Mouse (Mus musculus): Measurements from ENCODE around the gene Prokr1. TPM values are rescaled to one million over a fixed set of nuclear protein-coding genes. Genes with fewer than 3 reads are reported as not detected.
"Not testable (repeated sequence)": the region's sequence is repeated elsewhere in the genome, so short reads cannot be mapped to it uniquely, and the experiment has no call there.

The Prokr1 gene
- polyA plus RNA-seq, 1 experiment from 2014 or later, result 6.6 TPM

- no peak overlapping the region for H3K4me2 ChIP-seq
- H3K27ac ChIP-seq, result no peak overlapping the region
- no peaks in the 10 kb centered on the region for H3K36me3 ChIP-seq (replicated peaks)
- no peak overlapping the region for H3K4me3 ChIP-seq (replicated peaks)
- peaks cover 32% of the 10 kb centered on the region for H3K4me1 ChIP-seq
- H3K27me3 ChIP-seq, result peaks cover 14% of the 10 kb centered on the region
- WGBS, result 80% methylated on average over 6 of the region's 6 CpGs
- no peaks in the 10 kb centered on the region for H3K9me3 ChIP-seq
- no peak for ATAC-seq (ENCODE audit: low FRiP score)
- no peak overlapping the region for H3K9ac ChIP-seq
Observed at GRCm38 (mm10) chr6:87594188-87594587, 3.6 kb upstream of the Prokr1 start.

GRCm38 (mm10) chr6:87589718-87590393 is 687 bp downstream of the Prokr1 start:
- H3K27ac ChIP-seq, result no peak overlapping the region
- peaks cover 37% of the 10 kb centered on the region for H3K4me1 ChIP-seq
- no peaks in the 10 kb centered on the region for H3K9me3 ChIP-seq
- WGBS, result 12% methylated on average over 12 of the region's 12 CpGs
- H3K9ac ChIP-seq, result peak overlapping the region; percentile 54
- H3K27me3 ChIP-seq, result peaks cover 25% of the 10 kb centered on the region
- no peaks in the 10 kb centered on the region for H3K36me3 ChIP-seq (replicated peaks)
- ATAC-seq (ENCODE audit: low FRiP score), result peak; percentile 59
- peak overlapping the region; percentile 68 for H3K4me2 ChIP-seq
- peak overlapping the region; percentile 54 for H3K4me3 ChIP-seq (replicated peaks)

- ATAC-seq (ENCODE audit: low FRiP score), result no peak
- Histone ChIP-seq H3K27me3 (peaks cover 10% of the 10 kb centered on the region; the same call in 1 of the 2 replicates), H3K4me2 (no peak overlapping the region), H3K4me3 (replicated peaks) (no peak overlapping the region), H3K9me3 (no peaks in the 10 kb centered on the region), H3K9ac (no peak overlapping the region), H3K4me1 (peaks cover 19% of the 10 kb centered on the region), H3K36me3 (replicated peaks) (peaks cover 13% of the 10 kb centered on the region), H3K27ac (no peak overlapping the region)
- WGBS, result 82% methylated on average over 7 of the region's 7 CpGs
Observed at GRCm38 (mm10) chr6:87583991-87584390, 6.6 kb downstream of the Prokr1 start.

- ATAC-seq (ENCODE audit: low FRiP score), result no peak
- 73% methylated on average over 1 of the region's 1 CpGs for WGBS
- Histone ChIP-seq H3K9me3 (no peaks in the 10 kb centered on the region), H3K27me3 (peaks cover 2% of the 10 kb centered on the region; the same call in 1 of the 2 replicates), H3K4me3 (replicated peaks) (no peak overlapping the region), H3K9ac (no peak overlapping the region), H3K4me1 (peaks cover 19% of the 10 kb centered on the region), H3K36me3 (replicated peaks) (peaks cover 13% of the 10 kb centered on the region), H3K4me2 (no peak overlapping the region), H3K27ac (no peak overlapping the region)
Observed at GRCm38 (mm10) chr6:87583183-87583611, 7.3 kb downstream of the Prokr1 start.

- Histone ChIP-seq H3K27me3 (no peaks in the 10 kb centered on the region), H3K9ac (no peak overlapping the region), H3K4me3 (replicated peaks) (no peak overlapping the region), H3K27ac (no peak overlapping the region), H3K36me3 (replicated peaks) (peaks cover 13% of the 10 kb centered on the region), H3K4me1 (peaks cover 12% of the 10 kb centered on the region), H3K4me2 (no peak overlapping the region), H3K9me3 (no peaks in the 10 kb centered on the region)
- ATAC-seq (ENCODE audit: low FRiP score), result no peak
- 77% methylated on average over 6 of the region's 6 CpGs for WGBS
Observed at GRCm38 (mm10) chr6:87582456-87582855, 8.1 kb downstream of the Prokr1 start.

- H3K4me2 ChIP-seq, result no peak overlapping the region
- H3K9ac ChIP-seq, result no peak overlapping the region
- WGBS, result 93% methylated on average over 18 of the region's 18 CpGs
- H3K9me3 ChIP-seq, result no peaks in the 10 kb centered on the region
- H3K27ac ChIP-seq, result no peak overlapping the region
- peaks cover 13% of the 10 kb centered on the region for H3K36me3 ChIP-seq (replicated peaks)
- H3K27me3 ChIP-seq, result no peaks in the 10 kb centered on the region
- ATAC-seq (ENCODE audit: low FRiP score), result no peak
- H3K4me3 ChIP-seq (replicated peaks), result no peak overlapping the region
- H3K4me1 ChIP-seq, result peaks cover 7% of the 10 kb centered on the region
Observed at GRCm38 (mm10) chr6:87581581-87581980, 9.0 kb downstream of the Prokr1 start.

- Histone ChIP-seq H3K9me3 (no peaks in the 10 kb centered on the region), H3K4me2 (no peak overlapping the region), H3K27ac (no peak overlapping the region), H3K36me3 (replicated peaks) (peaks cover 13% of the 10 kb centered on the region), H3K27me3 (no peaks in the 10 kb centered on the region), H3K9ac (no peak overlapping the region), H3K4me3 (replicated peaks) (no peak overlapping the region), H3K4me1 (peaks cover 9% of the 10 kb centered on the region)
- 88% methylated on average over 15 of the region's 15 CpGs for WGBS
- ATAC-seq (ENCODE audit: low FRiP score), result no peak
Observed at GRCm38 (mm10) chr6:87581071-87581470, 9.5 kb downstream of the Prokr1 start.

- Histone ChIP-seq H3K27ac (no peak overlapping the region), H3K4me2 (no peak overlapping the region), H3K36me3 (replicated peaks) (peaks cover 13% of the 10 kb centered on the region), H3K9ac (no peak overlapping the region), H3K9me3 (no peaks in the 10 kb centered on the region), H3K4me1 (peaks cover 5% of the 10 kb centered on the region; the same call in 1 of the 2 replicates), H3K4me3 (replicated peaks) (no peak overlapping the region), H3K27me3 (no peaks in the 10 kb centered on the region)
- no peak for ATAC-seq (ENCODE audit: low FRiP score)
- 47% methylated on average over 9 of the region's 9 CpGs for WGBS
Observed at GRCm38 (mm10) chr6:87578247-87578646, 12.3 kb downstream of the Prokr1 start.

- H3K4me2 ChIP-seq, result no peak overlapping the region
- ATAC-seq (ENCODE audit: low FRiP score), result no peak
- H3K27me3 ChIP-seq, result no peaks in the 10 kb centered on the region
- H3K4me1 ChIP-seq, result peaks cover 5% of the 10 kb centered on the region; the same call in 1 of the 2 replicates
- H3K4me3 ChIP-seq (replicated peaks), result no peak overlapping the region
- H3K9ac ChIP-seq, result no peak overlapping the region
- WGBS, result 59% methylated on average over 4 of the region's 4 CpGs
- no peak overlapping the region for H3K27ac ChIP-seq
- H3K36me3 ChIP-seq (replicated peaks), result peaks cover 13% of the 10 kb centered on the region
- H3K9me3 ChIP-seq, result no peaks in the 10 kb centered on the region
Observed at GRCm38 (mm10) chr6:87576648-87577330, 13.8 kb downstream of the Prokr1 start.

GRCm38 (mm10) chr6:87571863-87572262 is 18.7 kb downstream of the Prokr1 start:
- not testable (repeated sequence) for H3K27me3 ChIP-seq; ATAC-seq (ENCODE audit: low FRiP score); H3K27ac ChIP-seq; H3K4me3 ChIP-seq (replicated peaks); H3K9ac ChIP-seq; H3K36me3 ChIP-seq (replicated peaks); H3K9me3 ChIP-seq; H3K4me1 ChIP-seq; H3K4me2 ChIP-seq

GRCm38 (mm10) chr6:87567686-87568593 is 22.6 kb downstream of the Prokr1 start:
- H3K4me3 ChIP-seq (replicated peaks), result no peak overlapping the region
- H3K4me2 ChIP-seq, result no peak overlapping the region
- ATAC-seq (ENCODE audit: low FRiP score), result no peak
- H3K27me3 ChIP-seq, result no peaks in the 10 kb centered on the region
- H3K9ac ChIP-seq, result no peak overlapping the region
- H3K4me1 ChIP-seq, result no peaks in the 10 kb centered on the region
- H3K27ac ChIP-seq, result no peak overlapping the region
- H3K36me3 ChIP-seq (replicated peaks), result no peaks in the 10 kb centered on the region
- 64% methylated on average over 9 of the region's 9 CpGs for WGBS
- H3K9me3 ChIP-seq, result no peaks in the 10 kb centered on the region

GRCm38 (mm10) chr6:87565166-87565565 is 25.4 kb downstream of the Prokr1 start:
- Histone ChIP-seq H3K4me2 (no peak overlapping the region), H3K36me3 (replicated peaks) (no peaks in the 10 kb centered on the region), H3K9ac (no peak overlapping the region), H3K4me1 (no peaks in the 10 kb centered on the region), H3K4me3 (replicated peaks) (no peak overlapping the region), H3K27ac (no peak overlapping the region), H3K9me3 (no peaks in the 10 kb centered on the region), H3K27me3 (no peaks in the 10 kb centered on the region)
- ATAC-seq (ENCODE audit: low FRiP score), result no peak
- 84% methylated on average over 5 of the region's 5 CpGs for WGBS

Measured in forebrain, embryonic 12.5 days (tissue).